Mouse (Mus musculus) G1E (cell line): ENCODE data around the gene Clstn3.

Source experiments
- CTCF ChIP-seq: IDR thresholded peaks from 2 replicates; pipeline ENCODE4 v1.5.1; 2012; ENCODE audit warnings: low read depth, low read length, inconsistent platforms, mixed read lengths
- GATA1 ChIP-seq: IDR thresholded peaks from 2 replicates; pipeline ENCODE4 v1.6.1; 2012; ENCODE audit warnings: borderline replicate concordance, low read length, inconsistent platforms, mixed read lengths
- GATA2 ChIP-seq: IDR thresholded peaks from 2 replicates; pipeline ENCODE4 v1.6.1; 2012; ENCODE audit warnings: low read depth, low read length, inconsistent platforms, borderline replicate concordance
- TAL1 ChIP-seq: conservative IDR thresholded peaks from 2 replicates; pipeline ENCODE4 v1.6.1; 2012; ENCODE audit warnings: low read depth, low read length, inconsistent platforms, mixed read lengths

DNA sequence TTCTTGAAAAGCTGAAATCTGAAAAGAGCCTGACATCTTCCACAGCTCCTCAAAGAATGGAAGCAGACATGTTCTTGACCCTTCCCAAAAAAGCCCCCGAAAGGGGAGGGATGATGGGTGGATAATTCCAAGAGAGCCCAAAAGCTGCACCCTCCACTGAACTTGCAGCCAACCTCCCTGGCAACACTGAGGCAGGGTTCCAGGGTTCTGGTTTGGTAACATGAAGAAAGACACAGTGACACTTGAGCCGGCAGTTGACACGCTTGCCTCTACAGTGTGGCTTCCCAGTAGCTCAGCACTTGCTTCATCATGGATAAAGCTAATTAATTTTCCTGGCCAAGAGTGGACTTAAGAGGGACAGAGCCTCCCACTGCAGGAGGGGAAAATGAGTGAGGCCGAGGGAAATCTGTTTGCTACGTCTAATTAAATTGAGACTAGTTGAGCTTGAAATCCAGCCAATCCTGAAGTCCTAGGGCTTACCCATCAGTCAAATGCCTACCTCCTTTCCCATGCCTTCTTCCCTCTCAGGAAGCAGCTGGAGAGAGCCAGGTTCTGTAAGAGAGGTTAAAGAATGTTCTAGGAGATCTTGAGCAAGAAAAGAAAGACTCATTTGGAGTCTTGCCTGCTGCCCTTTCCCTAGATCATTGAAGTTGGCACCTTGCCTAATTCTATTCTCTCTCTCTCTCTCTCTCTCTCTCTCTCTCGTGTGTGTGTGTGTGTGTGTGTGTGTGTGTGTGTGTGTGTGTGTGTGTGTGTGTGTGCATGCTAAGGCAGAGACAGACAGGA, 36.6 kb downstream of the Clstn3 start:
- no peak for TF ChIP-seq GATA1
- no peak for TF ChIP-seq GATA2
- no peak for TF ChIP-seq CTCF
- TF ChIP-seq TAL1: no peak
